Mouse (Mus musculus) heart, postnatal 0 days (tissue): ENCODE results near the gene Spata7. TPM values are rescaled to one million over a fixed set of nuclear protein-coding genes. Genes with fewer than 3 reads are reported as not detected.
A peak's percentile ranks its signal among the peaks of the same experiment; 100 is the strongest.
"Not testable (repeated sequence)": the region's sequence is repeated elsewhere in the genome, so short reads cannot be mapped to it uniquely, and the experiment has no call there.

ENCODE experiments used
- ATAC-seq: fragments of 200-750 bp; cut with Nextera tagmentation; 2 replicates; pipeline ENCODE4 v1.8.0; 2017; ENCODE audit warnings: low read depth, moderate number of reproducible peaks, moderate library complexity; ENCODE audit not compliant: insufficient read depth
- DNase-seq: peaks from one replicate; pipeline ENCODE4 v3.0.0-alpha.2; 2016; ENCODE audit warnings: low spot score
- H3K27ac ChIP-seq: fragments of 300-500 bp; sonication (generic); 2 replicates; pipeline ENCODE4 v1.5.1; 2014; ENCODE audit warnings: low read depth, mild to moderate bottlenecking
- H3K27me3 ChIP-seq: fragments of 300-500 bp; sonication (generic); 2 replicates; pipeline ENCODE4 v1.6.1; 2014; ENCODE audit warnings: low read length, mixed read lengths; ENCODE audit not compliant: control insufficient read depth, insufficient read depth
- H3K36me3 ChIP-seq: fragments of 300-500 bp; sonication (generic); replicated peaks from 2 replicates; pipeline ENCODE4 v1.6.1; 2014; ENCODE audit warnings: low read length, mixed read lengths; ENCODE audit not compliant: control insufficient read depth, insufficient read depth
- H3K4me1 ChIP-seq: fragments of 300-500 bp; sonication (generic); 2 replicates; pipeline ENCODE4 v1.6.1; 2014; ENCODE audit warnings: antibody characterized with exemption; ENCODE audit not compliant: control insufficient read depth, insufficient read depth
- H3K4me2 ChIP-seq: fragments of 300-500 bp; sonication (generic); 2 replicates; pipeline ENCODE4 v1.6.1; 2014; ENCODE audit warnings: low read depth, mild to moderate bottlenecking, low read length, moderate library complexity
- H3K4me3 ChIP-seq: fragments of 300-500 bp; sonication (generic); 2 replicates; pipeline ENCODE4 v1.5.1; 2014; ENCODE audit warnings: low read depth, low read length
- H3K9ac ChIP-seq: fragments of 300-500 bp; sonication (generic); replicated peaks from 2 replicates; pipeline ENCODE4 v1.6.1; 2014; ENCODE audit warnings: low read depth, low read length, mixed read lengths
- H3K9me3 ChIP-seq: fragments of 300-500 bp; sonication (generic); replicated peaks from 2 replicates; pipeline ENCODE4 v1.6.1; 2016; ENCODE audit warnings: low read length; ENCODE audit not compliant: control insufficient read depth
- CTCF ChIP-seq: IDR thresholded peaks from 2 replicates; pipeline ENCODE4 v1.5.1; 2016; ENCODE audit warnings: antibody characterized with exemption, control low read depth, low read depth
- EP300 ChIP-seq: IDR thresholded peaks from 2 replicates; pipeline ENCODE4 v1.6.1; 2016; ENCODE audit warnings: antibody characterized with exemption, low read depth
- WGBS: fragments of 180-500 bp; shearing (Covaris S2); extraction: QIAGEN DNeasy Blood & Tissue Kit; methylation state at CpG from one replicate; pipeline ENCODE4 v1.1.7; 2014; 5-methylcytosine and 5-hydroxymethylcytosine counted together
- polyA plus RNA-seq: library from polyadenylated mRNA; unstranded; fragments of >200 nt; fragmentation: Nextera tagmentation; extraction: Ambion mirVana; gene quantifications from 2 replicates; pipeline ENCODE4 v1.2.1, GENCODE M21; 2015
- total RNA-seq: library from RNA; depleted of rRNA; stranded (reverse); fragments of >200 nt; gene quantifications from 2 replicates; pipeline ENCODE4 v1.2.3, GENCODE M21; 2014; ENCODE audit warnings: low replicate concordance

Spata7 gene
- total and polyA plus RNA-seq, 2 experiments from 2014 or later, result 3.3 to 8.7 TPM

DNA sequence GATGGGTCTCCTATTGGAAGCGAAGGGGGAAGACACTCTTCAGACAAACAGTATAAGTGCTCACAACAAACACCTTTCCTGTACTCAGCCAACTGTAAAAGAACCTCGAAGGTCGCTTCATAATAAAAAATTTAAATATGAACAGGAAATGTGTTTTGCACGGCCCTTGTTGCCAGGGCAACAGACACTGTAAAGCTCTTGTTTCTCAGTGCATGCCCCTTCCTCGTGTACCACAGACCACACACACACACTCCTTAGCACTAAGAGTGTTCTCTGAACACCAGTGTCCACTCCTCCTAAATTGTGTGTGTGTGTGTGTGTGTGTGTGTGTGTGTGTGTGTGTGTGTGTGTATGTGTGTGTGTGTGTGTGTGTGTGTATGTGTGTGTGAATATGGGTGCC lies 12.2 kb upstream of the Spata7 start:
- DNase-seq, result no peak
- no peak overlapping the region for H3K4me2 ChIP-seq
- 68% methylated on average over 5 of the region's 5 CpGs for WGBS
- H3K27me3 ChIP-seq, result no peaks in the 10 kb centered on the region
- ATAC-seq, result no peak
- no peak overlapping the region for H3K4me3 ChIP-seq
- TF ChIP-seq CTCF, result no peak
- no peak for TF ChIP-seq EP300
- H3K4me1 ChIP-seq, result no peaks in the 10 kb centered on the region
- H3K9me3 ChIP-seq, result no peaks in the 10 kb centered on the region
- no peak overlapping the region for H3K27ac ChIP-seq
- H3K9ac ChIP-seq, result no peak overlapping the region
- no peaks in the 10 kb centered on the region for H3K36me3 ChIP-seq

DNA sequence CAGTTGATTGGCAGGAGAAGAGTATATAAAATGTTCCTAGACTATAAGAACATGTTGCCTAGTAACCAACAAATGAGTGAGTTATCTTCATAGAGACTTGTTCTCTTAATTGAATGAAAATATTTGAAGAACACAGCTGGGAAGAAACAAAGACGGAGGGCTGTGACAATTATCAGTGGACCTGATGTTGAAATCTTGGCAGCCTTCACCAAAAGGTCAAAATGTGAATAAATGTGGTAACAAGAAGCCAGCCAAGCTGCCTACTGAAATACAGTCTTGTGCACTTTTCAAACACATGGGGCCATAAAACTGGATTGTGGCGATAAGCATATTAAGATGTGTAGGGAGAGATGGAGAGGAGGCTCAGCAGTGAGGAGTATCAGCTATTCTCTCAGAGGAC lies 8.5 kb upstream of the Spata7 start:
- WGBS, result 51% methylated on average over 2 of the region's 2 CpGs
- H3K27me3 ChIP-seq, result no peaks in the 10 kb centered on the region
- H3K4me3 ChIP-seq, result no peak overlapping the region
- no peak for TF ChIP-seq EP300
- no peak for TF ChIP-seq CTCF
- no peaks in the 10 kb centered on the region for H3K36me3 ChIP-seq
- no peaks in the 10 kb centered on the region for H3K9me3 ChIP-seq
- H3K4me2 ChIP-seq, result no peak overlapping the region
- DNase-seq (no peak), ATAC-seq (no peak)
- no peak overlapping the region for H3K27ac ChIP-seq
- H3K9ac ChIP-seq, result no peak overlapping the region
- no peaks in the 10 kb centered on the region for H3K4me1 ChIP-seq

DNA sequence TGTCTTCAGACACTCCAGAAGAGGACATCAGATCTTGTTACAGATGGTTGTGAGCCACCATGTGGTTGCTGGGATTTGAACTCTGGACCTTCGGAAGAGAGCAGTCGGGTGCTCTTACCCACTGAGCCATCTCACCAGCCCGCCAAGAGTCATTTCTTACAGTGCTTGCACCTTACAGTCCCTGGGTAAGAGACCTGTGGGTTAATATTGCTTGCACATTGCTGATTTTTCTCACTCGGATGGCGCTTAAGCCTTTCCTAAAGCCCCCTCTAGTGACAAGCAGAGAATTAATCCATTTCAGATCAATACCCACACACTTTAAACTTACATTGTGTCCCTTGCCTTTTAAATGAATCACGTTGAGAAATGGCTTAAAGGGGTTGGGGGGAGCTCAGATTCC lies 7.0 kb upstream of the Spata7 start:
- not testable (repeated sequence) for H3K9ac ChIP-seq, H3K4me2 ChIP-seq, H3K4me1 ChIP-seq, H3K27me3 ChIP-seq, H3K36me3 ChIP-seq, DNase-seq, H3K27ac ChIP-seq, ATAC-seq, H3K4me3 ChIP-seq, H3K9me3 ChIP-seq
- TF ChIP-seq CTCF, result peak; percentile 43
- WGBS, result 40% methylated on average over 6 of the region's 6 CpGs

DNA sequence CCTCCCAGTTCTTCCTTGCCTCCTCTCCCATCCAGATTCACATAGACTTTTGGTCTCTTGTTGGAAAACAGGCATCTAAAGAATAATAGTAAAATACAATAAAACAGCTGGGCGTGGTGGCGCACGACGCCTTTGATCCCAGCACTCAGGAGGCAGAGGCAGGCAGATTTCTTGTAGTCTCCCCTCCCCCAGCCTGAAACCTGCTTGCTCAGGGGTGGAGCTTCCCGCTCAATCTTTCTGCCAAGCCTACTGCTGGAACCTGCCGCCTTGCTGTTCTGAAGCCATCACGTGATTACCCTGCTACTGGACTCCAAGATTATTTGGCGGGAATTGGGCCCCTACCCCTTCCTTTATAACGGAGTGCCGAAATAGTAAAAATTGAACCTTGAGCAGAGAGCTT lies 4.7 kb upstream of the Spata7 start:
- not testable (repeated sequence) for H3K36me3 ChIP-seq, H3K9ac ChIP-seq, DNase-seq, H3K4me3 ChIP-seq, H3K4me2 ChIP-seq, H3K27me3 ChIP-seq, ATAC-seq, H3K27ac ChIP-seq, H3K9me3 ChIP-seq, H3K4me1 ChIP-seq
- WGBS, result 78% methylated on average over 10 of the region's 10 CpGs

DNA sequence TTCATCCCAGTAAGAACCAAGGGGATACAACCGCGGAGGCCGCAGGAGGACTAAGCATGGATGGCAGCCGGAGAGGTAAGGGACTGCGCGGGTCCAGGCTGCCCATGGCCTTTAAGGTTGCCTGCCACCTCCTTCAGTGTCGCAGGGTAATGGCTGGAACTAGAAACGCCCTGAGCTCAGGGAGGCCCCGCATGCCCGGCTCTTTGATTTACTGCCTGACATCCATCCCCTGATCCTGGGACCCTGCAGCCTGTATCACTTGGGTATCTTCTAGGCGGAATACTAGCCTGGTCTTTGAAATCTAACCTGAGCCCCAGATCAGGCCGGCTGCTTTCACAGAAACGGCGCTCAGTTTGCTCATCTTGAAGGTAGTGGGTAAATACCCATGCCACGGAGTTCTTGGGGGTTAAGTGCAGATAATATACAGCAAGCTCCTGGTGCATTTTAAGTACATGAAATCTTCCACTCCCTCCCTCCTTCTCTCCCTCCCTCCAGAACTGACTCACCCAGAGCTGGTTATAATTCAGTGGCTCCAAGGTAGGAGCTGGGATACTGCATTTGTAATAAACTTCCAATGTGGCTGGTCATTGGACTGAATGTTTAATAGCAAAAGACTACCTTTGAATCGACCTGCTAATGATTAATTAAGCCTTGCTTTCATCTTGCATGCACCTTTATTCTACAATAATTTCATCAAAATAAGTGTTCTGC lies 458 bp downstream of the Spata7 start:
- DNase-seq (peak; percentile 7), ATAC-seq (peak; percentile 82)
- peak overlapping the region; percentile 15; the same call in 1 of the 2 replicates for H3K27ac ChIP-seq
- peak overlapping the region; percentile 81 for H3K4me2 ChIP-seq
- no peaks in the 10 kb centered on the region for H3K27me3 ChIP-seq
- peak overlapping the region; percentile 76 for H3K4me3 ChIP-seq
- H3K9ac ChIP-seq, result peak overlapping the region; percentile 60
- TF ChIP-seq CTCF (no peak), EP300 (no peak)
- peaks cover 7% of the 10 kb centered on the region; the same call in 1 of the 2 replicates for H3K4me1 ChIP-seq
- 2% methylated on average over 16 of the region's 16 CpGs for WGBS
- peaks cover 6% of the 10 kb centered on the region; the same call in 1 of the 2 replicates for H3K36me3 ChIP-seq
- H3K9me3 ChIP-seq, result no peaks in the 10 kb centered on the region

DNA sequence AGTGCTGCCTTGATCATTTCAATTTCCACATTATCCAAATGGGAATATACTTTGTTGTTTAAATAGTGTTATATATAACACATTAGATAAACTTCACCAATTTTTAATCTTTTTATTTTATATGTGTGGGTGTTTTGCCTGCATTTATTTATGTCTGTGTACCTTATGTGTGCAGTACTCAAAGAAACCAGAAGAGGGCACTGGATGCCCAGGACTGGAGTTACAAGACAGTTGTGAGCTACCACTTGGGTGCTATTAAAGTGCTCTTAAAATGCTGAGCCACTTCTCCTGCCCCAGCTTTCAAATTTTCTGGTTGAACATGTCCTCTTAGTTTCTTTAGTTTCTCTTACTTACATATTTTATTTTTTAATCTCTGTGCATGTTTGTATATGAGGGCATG lies 16.9 kb downstream of the Spata7 start:
- H3K36me3 ChIP-seq, result peaks cover 3% of the 10 kb centered on the region; the same call in 1 of the 2 replicates
- no peak overlapping the region for H3K4me3 ChIP-seq
- no peak for ATAC-seq
- H3K4me2 ChIP-seq, result no peak overlapping the region
- H3K27ac ChIP-seq, result no peak overlapping the region
- no peak for DNase-seq
- no peaks in the 10 kb centered on the region for H3K9me3 ChIP-seq
- no peak overlapping the region for H3K9ac ChIP-seq
- TF ChIP-seq CTCF (peak; percentile 14; the same call in 1 of the 2 replicates), EP300 (no peak)
- no peaks in the 10 kb centered on the region for H3K27me3 ChIP-seq
- H3K4me1 ChIP-seq, result no peaks in the 10 kb centered on the region
